Mouse (Mus musculus) activated CD4-positive, CD25-positive, alpha-beta regulatory T cell, adult 4 months (primary cell): ENCODE measurements around the gene Eif4g1. TPM values are rescaled to one million over a fixed set of nuclear protein-coding genes. Genes with fewer than 3 reads are reported as not detected.

ENCODE experiments used
- ATAC-seq: one replicate; pipeline ENCODE4 v1.8.0; 2017
- polyA plus RNA-seq, 2 experiments: library from polyadenylated mRNA; unstranded; fragments of 100-300 nt; shearing (Covaris generic); gene quantifications; one replicate each; pipeline ENCODE4 v1.2.1; 2017

Eif4g1 gene
- polyA plus RNA-seq, 2 experiments from 2014 or later = 44.6 to 82.1 TPM

GRCm38 (mm10) chr16:20672965-20673705 is 5.0 kb downstream of the Eif4g1 start:
- ATAC-seq = peak; percentile 31

GRCm38 (mm10) chr16:20673706-20674303 is 5.7 kb downstream of the Eif4g1 start:
- peak; percentile 17 for ATAC-seq

- no peak for ATAC-seq
Observed at GRCm38 (mm10) chr16:20675213-20675612, 7.1 kb downstream of the Eif4g1 start.

GRCm38 (mm10) chr16:20676702-20677101 is 8.6 kb downstream of the Eif4g1 start:
- ATAC-seq = no peak

- ATAC-seq = no peak
Observed at GRCm38 (mm10) chr16:20677380-20677779, 9.3 kb downstream of the Eif4g1 start.

- ATAC-seq = no peak
Observed at GRCm38 (mm10) chr16:20677974-20678675, 10.0 kb downstream of the Eif4g1 start.

GRCm38 (mm10) chr16:20690774-20691173 is 22.7 kb downstream of the Eif4g1 start:
- no peak for ATAC-seq

- ATAC-seq = no peak
Observed at GRCm38 (mm10) chr16:20691617-20692016, 23.5 kb downstream of the Eif4g1 start.

- no peak for ATAC-seq
Observed at GRCm38 (mm10) chr16:20692241-20692965, 24.3 kb downstream of the Eif4g1 start.

GRCm38 (mm10) chr16:20693111-20693701 is 25.1 kb downstream of the Eif4g1 start, which contains the start of gene Fam131a:
TSS of gene Fam131a (plus strand) at chr16:20693241.
- ATAC-seq = peak; percentile 80

GRCm38 (mm10) chr16:20694781-20695180 is 26.7 kb downstream of the Eif4g1 start:
- ATAC-seq = no peak

GRCm38 (mm10) chr16:20695622-20696323 is 27.7 kb downstream of the Eif4g1 start:
- peak; percentile 4 for ATAC-seq

GRCm38 (mm10) chr16:20699266-20699665 is 31.2 kb downstream of the Eif4g1 start:
- ATAC-seq = no peak

- ATAC-seq = no peak
Observed at GRCm38 (mm10) chr16:20700036-20700435, 31.9 kb downstream of the Eif4g1 start.

- ATAC-seq = no peak
Observed at GRCm38 (mm10) chr16:20701316-20701715, 33.2 kb downstream of the Eif4g1 start.

GRCm38 (mm10) chr16:20701729-20702521 is 33.8 kb downstream of the Eif4g1 start:
- no peak for ATAC-seq

- no peak for ATAC-seq
Observed at GRCm38 (mm10) chr16:20702522-20702893, 34.4 kb downstream of the Eif4g1 start.

GRCm38 (mm10) chr16:20703071-20703470 is 35.0 kb downstream of the Eif4g1 start:
- no peak for ATAC-seq

- no peak for ATAC-seq
Observed at GRCm38 (mm10) chr16:20703699-20704400, 35.7 kb downstream of the Eif4g1 start.

- no peak for ATAC-seq
Observed at GRCm38 (mm10) chr16:20705786-20706185, 37.7 kb downstream of the Eif4g1 start.
